Mouse (Mus musculus): Measurements from ENCODE around the gene Bsn. TPM values are rescaled to one million over a fixed set of nuclear protein-coding genes. Genes with fewer than 3 reads are reported as not detected.

Gene Bsn
- total RNA-seq, 2 experiments from 2014 or later: 203 to 219 TPM

- DNase-seq (ENCODE audit: low spot score in 2 of 2): no peak
Observed at GRCm38 (mm10) chr9:108095949-108096712, 94.1 kb downstream of the Bsn start.

DNA sequence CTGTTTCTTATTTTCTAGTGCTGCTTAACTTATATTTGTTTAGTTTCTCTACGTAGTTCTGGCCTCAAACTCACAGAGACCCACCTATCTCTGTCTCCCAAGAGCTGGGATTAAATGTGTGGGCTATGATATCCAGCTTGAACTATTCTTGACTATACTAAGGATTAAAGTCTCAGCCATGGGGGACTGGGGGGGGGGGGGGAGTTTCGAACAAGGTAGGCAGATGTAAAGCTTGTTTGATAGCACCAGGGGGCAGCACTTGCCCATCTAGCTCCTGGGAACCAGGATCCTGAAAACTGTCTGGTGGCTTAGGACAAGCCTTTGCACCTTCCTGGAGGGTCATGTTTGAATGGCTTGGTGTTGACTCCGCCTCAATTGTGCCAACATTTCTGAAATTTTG lies 94.7 kb downstream of the Bsn start:
- DNase-seq (ENCODE audit: low spot score in 2 of 2): peak in 1 of 2 experiments; percentile 64

DNA sequence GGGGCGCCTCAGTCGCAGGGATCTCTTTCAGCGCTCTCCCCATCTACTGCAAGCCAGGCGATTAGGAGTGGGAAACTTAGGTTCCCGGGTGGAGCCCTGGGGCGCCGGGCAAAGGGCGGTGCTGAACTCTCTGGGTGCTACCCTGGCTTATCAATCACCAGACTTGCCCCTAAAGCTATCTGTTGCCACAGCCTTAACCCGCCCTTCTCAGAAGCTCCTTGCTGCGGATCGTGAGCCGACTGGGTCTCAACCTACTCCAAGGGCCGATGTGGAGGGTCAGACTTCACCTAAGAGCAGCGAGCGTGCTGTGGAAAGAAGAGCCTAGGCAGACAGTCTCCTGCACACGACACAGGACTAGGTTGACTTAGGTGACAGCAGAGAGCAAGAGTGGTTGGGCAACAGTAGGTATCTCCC lies 95.2 kb downstream of the Bsn start:
- DNase-seq (ENCODE audit: low spot score in 2 of 2): no peak

DNA sequence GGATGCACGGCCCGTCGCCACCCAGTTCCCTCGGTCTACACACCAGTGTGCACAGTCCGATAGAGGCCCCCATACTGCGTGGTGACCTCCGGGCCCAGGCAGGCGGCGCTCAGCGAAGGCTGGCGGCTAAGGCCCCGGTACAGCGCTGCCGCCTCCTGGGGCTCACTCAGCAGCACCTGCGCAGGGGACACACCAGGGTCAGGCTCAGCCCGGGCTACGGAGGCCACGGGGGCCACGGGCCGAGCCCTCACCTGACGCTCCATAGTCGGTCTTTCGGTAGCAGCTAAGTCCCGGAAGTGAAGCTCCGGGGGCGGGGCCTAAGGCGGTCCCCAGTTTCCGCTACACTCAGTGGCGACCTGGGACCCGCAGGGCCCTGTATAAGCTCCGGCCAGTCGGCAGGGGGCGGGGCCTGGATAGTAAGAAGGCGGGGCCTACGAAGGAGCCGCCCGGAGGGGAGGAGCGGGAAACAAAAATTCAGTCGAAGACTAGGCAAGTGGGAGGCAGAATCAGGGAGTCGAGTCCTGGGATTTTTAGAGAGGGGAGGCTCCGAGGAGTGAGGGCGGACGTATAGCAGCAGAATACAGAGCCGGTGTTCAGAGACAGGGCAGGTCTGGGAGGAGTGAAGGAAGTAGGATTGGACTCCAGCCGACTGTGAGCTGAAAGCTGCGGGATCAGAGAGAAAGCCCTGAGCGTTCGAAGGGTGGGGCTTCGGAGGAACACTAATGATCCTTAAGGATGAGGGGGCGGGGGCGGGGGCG lies 95.8 kb downstream of the Bsn start, which contains the start of gene Apeh:
TSS of gene Apeh (minus strand) at position 423 of the 758 bp plus-strand sequence.
- DNase-seq (ENCODE audit: low spot score in 2 of 2): peak; percentile 85 to 91

DNA sequence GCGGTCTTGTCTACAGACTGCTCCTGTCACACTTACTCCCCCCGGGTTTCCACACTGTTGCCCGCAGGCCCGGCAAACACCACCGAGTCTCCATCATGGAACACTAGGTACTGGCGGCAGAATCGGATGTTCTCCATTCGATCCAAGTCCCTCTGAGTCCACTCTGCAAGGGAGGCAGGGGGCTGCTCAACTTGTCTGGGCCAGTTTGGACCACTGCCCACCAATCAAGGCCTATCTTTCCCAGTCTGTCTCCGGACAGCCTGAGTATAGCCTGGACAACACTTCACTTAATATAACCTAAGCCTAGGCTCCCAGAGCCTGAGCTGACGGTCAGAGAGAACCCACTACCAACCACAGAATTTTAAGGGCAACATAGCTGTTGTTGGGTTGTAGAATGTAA lies 96.6 kb downstream of the Bsn start:
- no peak for DNase-seq (ENCODE audit: low spot score in 2 of 2)

DNA sequence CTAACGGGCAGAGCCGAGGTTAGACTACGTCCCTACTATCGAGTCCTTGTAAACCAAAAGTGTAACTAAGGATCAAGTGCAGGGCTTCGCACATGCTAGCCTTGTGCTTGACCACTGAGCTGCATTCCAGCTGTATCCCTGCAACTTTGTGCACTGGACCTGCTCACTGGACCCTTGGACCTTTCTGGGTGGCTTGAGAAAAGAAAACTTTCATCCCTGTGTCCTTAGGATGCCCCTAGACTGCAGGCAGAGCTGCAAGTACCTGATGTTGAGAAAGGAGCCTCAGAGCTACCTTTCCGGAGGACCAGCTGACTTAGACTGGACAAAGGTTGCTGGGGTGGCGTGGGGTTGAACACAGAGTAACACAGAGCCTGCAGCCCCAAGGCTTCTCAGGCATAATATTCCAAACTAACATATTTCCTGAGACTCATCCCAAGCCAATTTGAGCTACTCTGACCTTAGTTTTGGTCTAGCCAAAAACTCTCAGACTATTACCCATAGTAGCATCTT lies 99.5 kb downstream of the Bsn start:
- DNase-seq (ENCODE audit: low spot score in 2 of 2): no peak

DNA sequence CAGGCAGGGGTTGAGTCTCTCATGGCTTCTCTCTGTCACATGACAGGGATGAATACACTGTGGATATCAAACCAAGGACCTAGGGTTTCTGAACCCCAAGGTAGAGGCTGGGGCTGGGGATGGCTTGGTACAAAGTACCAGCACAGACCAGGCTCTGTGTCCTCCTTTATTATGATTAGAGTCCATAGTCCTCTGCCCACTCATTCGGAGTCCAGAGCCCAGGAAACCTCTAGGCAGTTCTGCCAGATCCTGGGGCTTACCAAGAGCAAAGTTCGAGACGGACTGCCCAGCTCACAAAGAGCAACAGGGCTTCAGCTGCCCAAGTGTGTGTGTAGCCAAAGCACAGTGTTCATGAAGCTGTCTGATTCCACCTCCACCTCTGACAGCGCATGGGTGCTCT lies 104.9 kb downstream of the Bsn start:
- DNase-seq (ENCODE audit: low spot score in 2 of 2): no peak

DNA sequence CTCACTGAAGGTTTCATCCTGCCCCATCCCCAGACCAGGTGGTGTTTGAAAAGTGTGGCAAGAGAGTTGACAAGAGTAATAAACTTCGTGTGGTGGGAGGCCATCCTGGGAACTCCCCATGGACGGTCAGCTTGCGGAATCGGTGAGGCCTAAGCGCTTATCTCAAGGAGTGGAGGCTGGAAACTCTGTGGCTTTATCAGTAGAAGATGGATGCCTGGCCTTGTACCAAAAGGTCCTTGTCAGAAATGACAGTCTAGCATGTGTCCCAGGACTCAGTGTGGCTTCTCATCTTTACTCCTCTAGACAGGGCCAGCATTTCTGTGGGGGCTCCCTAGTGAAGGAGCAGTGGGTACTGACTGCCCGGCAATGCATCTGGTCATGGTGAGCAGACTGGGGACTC lies 106.6 kb downstream of the Bsn start:
- no peak for DNase-seq (ENCODE audit: low spot score in 2 of 2)

DNA sequence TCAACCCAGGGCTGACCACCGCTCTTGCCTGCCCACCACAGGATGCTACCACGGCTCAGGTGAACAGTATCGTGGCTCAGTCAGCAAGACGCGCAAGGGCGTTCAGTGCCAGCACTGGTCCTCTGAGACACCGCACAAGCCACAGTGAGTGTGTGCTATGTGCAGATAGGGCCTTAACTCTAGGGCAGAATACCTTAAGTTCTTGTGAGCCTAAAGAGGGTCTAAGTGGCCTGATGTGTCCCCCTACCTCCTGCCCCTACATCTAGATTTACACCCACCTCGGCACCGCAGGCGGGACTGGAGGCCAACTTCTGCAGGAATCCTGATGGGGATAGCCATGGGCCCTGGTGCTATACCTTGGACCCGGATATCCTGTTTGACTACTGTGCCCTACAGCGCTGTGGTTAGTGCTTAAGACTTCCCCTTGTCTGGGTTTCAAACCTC lies 107.2 kb downstream of the Bsn start, which contains the start of gene Rnf123:
TSS of gene Rnf123 (minus strand) at position 359 of the 444 bp plus-strand sequence.
- DNase-seq (ENCODE audit: low spot score in 2 of 2): no peak

- no peak for DNase-seq (ENCODE audit: low spot score in 2 of 2)
Observed at GRCm38 (mm10) chr9:108082549-108082948, 107.6 kb downstream of the Bsn start.

DNA sequence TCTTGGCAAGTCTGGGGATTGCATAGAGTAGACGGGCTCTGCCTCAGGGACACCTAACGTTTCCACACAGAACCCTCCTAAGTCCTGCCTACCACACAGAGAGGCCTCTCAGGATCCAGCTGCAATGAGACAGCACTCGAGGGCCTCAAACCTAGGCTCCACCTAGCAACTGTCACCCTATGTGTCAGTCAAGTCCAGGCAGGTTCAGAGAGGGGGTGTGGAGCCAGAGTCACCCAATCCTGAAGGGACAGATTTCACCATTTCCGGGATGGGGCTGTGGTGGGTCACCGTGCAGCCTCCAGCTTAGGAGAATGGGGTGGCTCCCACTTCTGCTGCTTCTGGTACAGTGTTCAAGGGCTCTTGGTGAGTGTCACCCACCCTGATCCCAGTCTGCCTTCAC lies 110.0 kb downstream of the Bsn start, which contains the start of gene Mst1:
TSS of gene Mst1 (plus strand) at position 269 of the 400 bp plus-strand sequence.
- no peak for DNase-seq (ENCODE audit: low spot score in 2 of 2)

DNA sequence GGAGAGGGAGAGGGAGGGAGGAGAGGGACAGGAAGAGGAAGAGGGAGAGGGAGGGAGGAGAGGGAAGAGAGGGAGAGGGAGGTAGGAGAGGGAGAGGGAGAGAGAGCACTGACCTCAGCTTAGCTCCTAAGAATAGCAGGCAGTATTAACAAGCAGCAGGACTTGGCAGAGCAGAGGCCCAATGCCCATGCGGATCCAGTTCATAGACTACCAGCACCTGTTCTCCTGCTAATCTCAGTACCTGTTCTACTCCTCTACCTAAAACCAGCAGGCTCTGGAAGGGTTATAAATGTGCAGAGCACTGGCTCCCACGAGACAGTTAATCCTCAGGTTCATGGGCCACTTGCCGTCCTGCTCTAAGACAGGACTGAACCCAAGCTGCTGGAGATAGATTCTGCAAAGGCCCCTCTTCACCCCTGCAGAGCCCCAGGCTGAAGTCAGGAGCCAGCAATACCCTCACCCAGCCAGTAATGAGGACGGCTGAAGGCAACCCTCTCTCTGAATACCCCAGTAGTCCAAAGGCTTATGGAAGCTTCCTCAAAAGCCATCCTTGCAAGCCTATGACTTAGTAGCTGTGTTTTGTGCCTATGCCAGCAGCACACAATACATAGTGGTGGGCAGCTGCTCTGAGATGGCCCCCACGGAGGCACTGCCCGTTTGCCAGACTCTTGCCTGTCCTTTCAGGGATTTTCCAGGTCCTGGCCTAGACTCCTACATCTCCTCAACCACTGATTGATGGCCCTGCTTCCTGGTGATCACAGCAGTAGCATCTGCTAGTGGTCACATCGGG lies 116.8 kb downstream of the Bsn start:
- no peak for DNase-seq (ENCODE audit: low spot score in 2 of 2)

- DNase-seq (ENCODE audit: low spot score in 2 of 2): no peak
Observed at GRCm38 (mm10) chr9:108072481-108072924, 117.7 kb downstream of the Bsn start.

- no peak for DNase-seq (ENCODE audit: low spot score in 2 of 2)
Observed at GRCm38 (mm10) chr9:108071801-108072200, 118.4 kb downstream of the Bsn start.

DNA sequence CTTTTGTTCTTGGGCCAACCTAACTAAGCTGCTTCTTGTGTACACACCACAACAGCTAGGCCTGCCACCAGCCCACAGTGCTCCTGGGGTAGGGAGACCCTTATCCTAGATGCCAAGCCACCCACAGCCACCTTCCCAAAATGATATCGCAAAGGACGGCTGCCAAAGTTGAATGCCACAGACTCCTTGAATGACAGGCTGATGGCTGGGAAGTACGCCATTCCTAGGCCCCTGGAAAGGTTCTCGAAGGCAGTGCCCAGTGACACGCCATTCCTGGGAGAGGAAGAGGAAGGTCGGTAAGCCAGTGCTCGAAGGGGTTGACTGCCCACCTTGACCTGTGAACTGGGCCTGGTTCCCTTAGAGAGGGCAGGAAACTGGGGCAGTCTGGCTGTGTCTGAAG lies 120.7 kb downstream of the Bsn start:
- DNase-seq (ENCODE audit: low spot score in 2 of 2): no peak

GRCm38 (mm10) chr9:108069007-108069406 lies 121.2 kb downstream of the Bsn start:
- DNase-seq (ENCODE audit: low spot score in 2 of 2): no peak

DNA sequence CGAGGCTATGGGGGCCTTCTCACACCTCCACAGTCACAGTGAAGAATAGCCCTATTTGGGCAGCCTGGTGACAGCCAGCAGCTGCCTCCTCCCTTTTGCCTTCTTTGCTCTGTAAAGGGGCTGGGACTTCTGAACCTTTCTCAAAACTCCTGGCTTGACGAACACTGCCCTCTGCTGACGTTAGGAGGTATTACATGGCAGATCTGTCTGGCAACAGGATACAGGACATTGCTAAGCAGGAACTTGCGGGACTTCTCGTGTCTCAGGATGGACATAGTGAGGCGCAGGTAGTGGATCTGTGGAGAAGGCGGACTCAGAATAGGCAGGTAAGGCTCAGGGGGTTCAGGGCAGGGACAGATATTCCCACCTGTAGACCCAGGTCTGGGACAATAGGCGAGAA lies 122.3 kb downstream of the Bsn start:
- peak; percentile 78 to 87 for DNase-seq (ENCODE audit: low spot score in 2 of 2)

GRCm38 (mm10) chr9:108067199-108067598 lies 123.0 kb downstream of the Bsn start:
- no peak for DNase-seq (ENCODE audit: low spot score in 2 of 2)

- peak; percentile 65 to 73 for DNase-seq (ENCODE audit: low spot score in 2 of 2)
Observed at GRCm38 (mm10) chr9:108065491-108066011, 124.6 kb downstream of the Bsn start.

DNA sequence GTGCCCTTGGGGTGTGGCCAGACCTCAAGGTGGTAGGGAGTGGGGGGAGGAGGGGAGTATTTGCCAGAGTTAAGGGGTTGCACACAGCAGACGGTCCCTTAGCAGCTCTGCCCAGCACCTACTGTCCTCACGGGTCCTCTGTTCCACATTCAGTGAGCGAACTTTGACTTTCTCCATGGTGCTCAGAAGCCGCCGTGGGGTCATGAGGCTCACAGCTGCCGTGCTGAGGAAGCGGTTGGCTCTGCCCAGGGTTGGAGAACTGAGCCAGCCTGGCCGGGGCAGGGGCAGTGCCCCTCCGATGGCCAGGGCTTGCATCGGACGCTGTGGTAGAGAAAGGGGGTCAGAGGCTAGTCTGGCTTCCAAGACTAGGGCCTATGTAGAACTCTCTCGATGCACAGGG lies 126.8 kb downstream of the Bsn start:
- no peak for DNase-seq (ENCODE audit: low spot score in 2 of 2)

DNA sequence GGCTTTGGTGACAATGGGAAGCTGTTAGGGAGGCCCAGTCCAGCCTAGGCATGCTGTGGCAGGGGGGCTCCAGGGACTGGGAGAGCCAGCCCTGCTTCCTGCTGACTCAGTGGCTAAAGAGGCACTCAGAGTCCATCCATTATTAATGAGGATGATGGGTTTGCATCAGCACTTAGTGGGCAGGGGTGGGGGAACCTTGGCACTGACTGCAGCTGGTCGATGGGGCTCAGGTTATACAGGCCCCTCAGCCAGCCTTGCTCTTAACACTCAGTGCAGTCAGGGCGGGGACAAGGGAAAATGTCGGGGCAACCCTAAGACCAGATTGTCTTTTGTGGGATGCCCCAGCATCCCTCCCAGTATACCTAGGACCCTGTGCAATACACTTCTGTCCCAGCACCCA lies 128.0 kb downstream of the Bsn start:
- DNase-seq (ENCODE audit: low spot score in 2 of 2): no peak
